Mouse (Mus musculus): ENCODE data around the gene Tnf. TPM values are rescaled to one million over a fixed set of nuclear protein-coding genes. Genes with fewer than 3 reads are reported as not detected.

Gene Tnf
- polyA plus RNA-seq, 1 experiment from 2014 or later = not detected

DNA sequence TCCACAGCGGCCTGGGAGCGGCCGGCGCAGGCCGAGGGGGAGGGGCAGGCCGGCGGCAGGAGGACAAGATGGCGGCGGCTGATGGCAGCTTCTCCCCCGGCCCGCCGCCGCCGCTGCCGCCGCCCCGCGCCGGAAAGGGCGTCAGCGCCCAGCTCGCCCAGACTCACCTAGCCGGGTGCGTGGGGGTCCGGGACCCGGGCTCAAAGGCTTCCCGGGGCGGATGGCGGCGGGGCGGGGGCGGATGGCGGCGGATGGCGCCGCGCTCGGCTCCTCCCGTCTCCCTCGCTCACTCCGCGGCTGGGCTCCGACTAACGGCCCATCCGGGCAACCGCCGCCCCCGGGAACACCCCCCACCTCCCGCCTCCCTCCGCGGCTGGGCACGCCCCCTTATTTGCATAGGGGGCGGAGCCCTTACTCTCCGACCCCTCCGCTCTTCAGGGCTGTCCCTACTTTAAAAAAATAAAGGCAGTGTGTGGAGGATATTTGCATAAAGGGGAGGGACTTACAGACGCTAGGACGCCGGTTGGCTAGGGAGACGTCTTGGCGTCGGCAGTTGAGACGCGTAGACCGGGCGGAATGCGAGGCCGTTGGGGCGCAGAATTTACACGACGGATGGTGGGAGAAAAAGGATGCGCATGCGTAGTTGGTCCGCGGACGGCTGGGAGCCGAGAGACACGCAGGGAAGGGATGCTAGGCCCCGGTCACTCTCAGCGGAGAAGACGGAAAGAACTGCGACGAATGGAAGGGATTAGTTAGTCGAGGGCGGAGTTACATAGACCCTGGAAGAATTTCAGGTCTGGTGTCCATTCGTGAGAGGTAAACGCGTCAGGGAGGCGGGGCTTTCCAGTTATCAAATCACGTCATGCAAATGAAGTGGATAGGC is 37.0 kb downstream of the Tnf start, which contains the start of gene Prrc2a:
Gene Prrc2a, minus strand, starts transcription at position 330 of the 883 bp plus-strand sequence.
- Histone ChIP-seq H3K4me3 (ENCODE audit: low read depth, low read length) (peak within 1 kb of the TSS; percentile 100), H3K27ac (ENCODE audit: low read depth, low read length) (peak within 1 kb of the TSS; percentile 93), H3K27me3 (ENCODE audit: control insufficient read depth, insufficient read depth, low read length) (no peaks in the 10 kb centered on the region), H3K36me3 (ENCODE audit: control insufficient read depth, insufficient read depth, low read length) (peaks cover 15% of the 10 kb centered on the region), H3K9ac (ENCODE audit: low read depth, low read length) (peak within 1 kb of the TSS; percentile 100), H3K4me2 (replicated peaks; ENCODE audit: low read depth, low read length) (peak within 1 kb of the TSS; percentile 92), H3K9me3 (ENCODE audit: control insufficient read depth, low read length) (no peaks in the 10 kb centered on the region), H3K4me1 (replicated peaks; ENCODE audit: control insufficient read depth, insufficient read depth, low read length) (peaks cover 5% of the 10 kb centered on the region; the same call in 1 of the 2 replicates)
- DNase-seq (ENCODE audit: low spot score) (peak; percentile 98), ATAC-seq (ENCODE audit: low FRiP score) (peak; percentile 95)
- under 1% methylated on average over 58 of the region's 89 CpGs for WGBS

GRCm38 (mm10) chr17:35164218-35164567 is 37.6 kb downstream of the Tnf start:
- WGBS = 0% methylated on average over 23 of the region's 28 CpGs
- Histone ChIP-seq H3K27ac (ENCODE audit: low read depth, low read length) (peak overlapping the region; percentile 93), H3K4me1 (replicated peaks; ENCODE audit: control insufficient read depth, insufficient read depth, low read length) (peaks cover 5% of the 10 kb centered on the region; the same call in 1 of the 2 replicates), H3K9ac (ENCODE audit: low read depth, low read length) (peak overlapping the region; percentile 100), H3K4me2 (replicated peaks; ENCODE audit: low read depth, low read length) (peak overlapping the region; percentile 92), H3K9me3 (ENCODE audit: control insufficient read depth, low read length) (no peaks in the 10 kb centered on the region), H3K4me3 (ENCODE audit: low read depth, low read length) (peak overlapping the region; percentile 100), H3K27me3 (ENCODE audit: control insufficient read depth, insufficient read depth, low read length) (no peaks in the 10 kb centered on the region), H3K36me3 (ENCODE audit: control insufficient read depth, insufficient read depth, low read length) (peaks cover 21% of the 10 kb centered on the region)
- DNase-seq (ENCODE audit: low spot score) = no peak
- ATAC-seq (ENCODE audit: low FRiP score) = no peak

- Histone ChIP-seq H3K27ac (ENCODE audit: low read depth, low read length) (peak overlapping the region; percentile 93; the same call in 1 of the 2 replicates), H3K4me3 (ENCODE audit: low read depth, low read length) (peak overlapping the region; percentile 100), H3K4me2 (replicated peaks; ENCODE audit: low read depth, low read length) (peak overlapping the region; percentile 92), H3K4me1 (replicated peaks; ENCODE audit: control insufficient read depth, insufficient read depth, low read length) (peaks cover 5% of the 10 kb centered on the region; the same call in 1 of the 2 replicates), H3K9me3 (ENCODE audit: control insufficient read depth, low read length) (no peaks in the 10 kb centered on the region), H3K36me3 (ENCODE audit: control insufficient read depth, insufficient read depth, low read length) (peaks cover 27% of the 10 kb centered on the region), H3K9ac (ENCODE audit: low read depth, low read length) (peak overlapping the region; percentile 100), H3K27me3 (ENCODE audit: control insufficient read depth, insufficient read depth, low read length) (no peaks in the 10 kb centered on the region)
- WGBS = 22% methylated on average over 8 of the region's 8 CpGs
- ATAC-seq (ENCODE audit: low FRiP score) (no peak), DNase-seq (ENCODE audit: low spot score) (no peak)
Observed at GRCm38 (mm10) chr17:35163326-35164081, 38.3 kb downstream of the Tnf start.

DNA sequence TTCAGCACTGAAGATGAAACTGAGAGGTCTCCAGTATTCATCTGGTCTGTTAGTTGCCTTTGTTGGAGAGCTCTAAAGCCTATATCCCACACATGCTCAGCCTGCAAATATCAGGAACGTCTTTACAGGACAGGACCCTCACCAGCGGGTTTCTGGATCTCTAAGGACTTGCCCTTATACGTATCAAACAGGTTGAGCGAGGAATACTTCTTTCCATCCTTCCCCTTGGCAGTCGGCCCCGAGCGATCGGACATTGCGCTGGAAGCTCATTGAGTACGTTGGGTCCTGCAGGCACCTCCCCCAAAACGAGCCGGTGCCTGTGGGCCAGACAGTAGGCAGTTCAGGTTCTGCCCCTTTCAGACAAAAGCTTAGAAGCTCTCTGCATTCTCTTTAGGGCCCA is 39.1 kb downstream of the Tnf start:
- no peak overlapping the region for H3K27ac ChIP-seq (ENCODE audit: low read depth, low read length)

DNA sequence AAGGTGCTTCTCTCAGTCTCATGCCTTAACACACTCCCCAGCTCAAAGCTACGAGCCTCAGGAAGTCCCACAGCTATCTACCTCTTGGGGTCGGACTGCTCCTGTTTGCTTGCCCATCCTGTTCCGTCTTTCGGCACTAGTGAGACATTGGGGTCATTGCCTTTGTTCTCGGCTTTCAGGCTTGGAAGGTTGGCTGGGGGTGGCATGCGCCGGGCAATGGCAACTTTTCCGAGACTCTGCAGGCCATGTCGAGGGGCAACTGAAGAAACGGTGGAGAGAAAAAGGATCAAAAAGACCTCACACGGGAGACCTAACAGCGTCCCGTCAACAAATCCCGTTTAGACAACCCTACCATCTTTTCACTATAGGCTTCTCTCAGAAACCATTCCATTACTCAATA is 39.7 kb downstream of the Tnf start:
- ATAC-seq (ENCODE audit: low FRiP score) = no peak
- peak overlapping the region; percentile 92; the same call in 1 of the 2 replicates for H3K4me2 ChIP-seq (replicated peaks; ENCODE audit: low read depth, low read length)
- no peaks in the 10 kb centered on the region for H3K27me3 ChIP-seq (ENCODE audit: control insufficient read depth, insufficient read depth, low read length)
- H3K9ac ChIP-seq (ENCODE audit: low read depth, low read length) = no peak overlapping the region
- peaks cover 5% of the 10 kb centered on the region; the same call in 1 of the 2 replicates for H3K4me1 ChIP-seq (replicated peaks; ENCODE audit: control insufficient read depth, insufficient read depth, low read length)
- H3K36me3 ChIP-seq (ENCODE audit: control insufficient read depth, insufficient read depth, low read length) = peaks cover 39% of the 10 kb centered on the region
- H3K9me3 ChIP-seq (ENCODE audit: control insufficient read depth, low read length) = no peaks in the 10 kb centered on the region
- H3K4me3 ChIP-seq (ENCODE audit: low read depth, low read length) = peak overlapping the region; percentile 100; the same call in 1 of the 2 replicates
- H3K27ac ChIP-seq (ENCODE audit: low read depth, low read length) = no peak overlapping the region
- no peak for DNase-seq (ENCODE audit: low spot score)
- 79% methylated on average over 14 of the region's 14 CpGs for WGBS

More for the DNA sequence above, 39.1 kb downstream of the Tnf start:
- Histone ChIP-seq H3K4me3 (ENCODE audit: low read depth, low read length) (peak overlapping the region; percentile 100), H3K4me1 (replicated peaks; ENCODE audit: control insufficient read depth, insufficient read depth, low read length) (peaks cover 5% of the 10 kb centered on the region; the same call in 1 of the 2 replicates), H3K4me2 (replicated peaks; ENCODE audit: low read depth, low read length) (peak overlapping the region; percentile 92), H3K9ac (ENCODE audit: low read depth, low read length) (peak overlapping the region; percentile 100), H3K36me3 (ENCODE audit: control insufficient read depth, insufficient read depth, low read length) (peaks cover 35% of the 10 kb centered on the region), H3K9me3 (ENCODE audit: control insufficient read depth, low read length) (no peaks in the 10 kb centered on the region), H3K27me3 (ENCODE audit: control insufficient read depth, insufficient read depth, low read length) (no peaks in the 10 kb centered on the region)
- DNase-seq (ENCODE audit: low spot score) (no peak), ATAC-seq (ENCODE audit: low FRiP score) (no peak)
- 68% methylated on average over 12 of the region's 12 CpGs for WGBS

DNA sequence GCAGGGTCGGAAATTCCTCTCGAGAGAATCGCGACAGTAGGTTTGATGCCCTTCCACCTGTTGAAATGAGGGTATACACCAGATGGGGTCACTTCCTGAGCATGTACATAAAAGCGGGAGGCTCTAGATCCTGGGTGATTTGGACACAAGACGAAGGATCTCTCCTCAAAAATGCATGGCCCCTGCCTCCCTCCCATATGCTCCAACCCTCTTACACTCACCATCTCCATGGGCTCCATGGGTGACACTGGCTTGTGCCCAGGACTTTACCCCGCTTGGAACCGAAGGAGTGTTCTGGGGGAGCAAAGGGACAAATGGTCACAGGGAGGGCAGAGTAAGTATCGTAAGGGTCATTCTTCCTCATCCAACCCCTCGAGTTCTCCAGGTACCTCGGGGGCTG is 40.4 kb downstream of the Tnf start:
- DNase-seq (ENCODE audit: low spot score) (no peak), ATAC-seq (ENCODE audit: low FRiP score) (no peak)
- Histone ChIP-seq H3K36me3 (ENCODE audit: control insufficient read depth, insufficient read depth, low read length) (peaks cover 46% of the 10 kb centered on the region), H3K9ac (ENCODE audit: low read depth, low read length) (no peak overlapping the region), H3K27ac (ENCODE audit: low read depth, low read length) (no peak overlapping the region), H3K4me3 (ENCODE audit: low read depth, low read length) (no peak overlapping the region), H3K9me3 (ENCODE audit: control insufficient read depth, low read length) (no peaks in the 10 kb centered on the region), H3K27me3 (ENCODE audit: control insufficient read depth, insufficient read depth, low read length) (no peaks in the 10 kb centered on the region), H3K4me1 (replicated peaks; ENCODE audit: control insufficient read depth, insufficient read depth, low read length) (peaks cover 5% of the 10 kb centered on the region; the same call in 1 of the 2 replicates), H3K4me2 (replicated peaks; ENCODE audit: low read depth, low read length) (no peak overlapping the region)
- WGBS = 92% methylated on average over 11 of the region's 11 CpGs

DNA sequence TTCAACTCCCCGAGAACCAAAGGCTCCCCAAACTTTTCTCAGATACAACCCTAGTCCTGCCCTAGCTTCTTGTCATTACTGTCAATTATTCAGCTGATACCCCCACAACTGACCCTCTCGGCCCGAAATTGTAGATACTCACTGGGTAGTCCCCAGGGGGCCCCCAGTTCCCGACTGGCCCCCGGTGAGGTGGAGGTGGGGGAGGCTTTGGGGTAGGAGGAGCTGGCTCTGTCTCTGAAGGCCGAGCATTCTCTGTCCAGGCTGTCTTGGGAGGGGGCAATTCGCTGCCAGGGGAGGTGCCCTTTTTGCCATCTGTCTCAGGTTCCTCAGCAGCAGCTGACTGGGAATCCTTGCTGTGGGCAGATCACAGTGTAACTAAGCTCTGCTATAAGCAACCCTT is 42.2 kb downstream of the Tnf start:
- WGBS = 88% methylated on average over 7 of the region's 7 CpGs
- peaks cover 5% of the 10 kb centered on the region; the same call in 1 of the 2 replicates for H3K4me1 ChIP-seq (replicated peaks; ENCODE audit: control insufficient read depth, insufficient read depth, low read length)
- no peak overlapping the region for H3K4me2 ChIP-seq (replicated peaks; ENCODE audit: low read depth, low read length)
- H3K27ac ChIP-seq (ENCODE audit: low read depth, low read length) = no peak overlapping the region
- no peak for DNase-seq (ENCODE audit: low spot score)
- peaks cover 61% of the 10 kb centered on the region for H3K36me3 ChIP-seq (ENCODE audit: control insufficient read depth, insufficient read depth, low read length)
- H3K9me3 ChIP-seq (ENCODE audit: control insufficient read depth, low read length) = no peaks in the 10 kb centered on the region
- H3K4me3 ChIP-seq (ENCODE audit: low read depth, low read length) = no peak overlapping the region
- no peaks in the 10 kb centered on the region for H3K27me3 ChIP-seq (ENCODE audit: control insufficient read depth, insufficient read depth, low read length)
- H3K9ac ChIP-seq (ENCODE audit: low read depth, low read length) = no peak overlapping the region
- ATAC-seq (ENCODE audit: low FRiP score) = no peak

- Histone ChIP-seq H3K4me3 (ENCODE audit: low read depth, low read length) (no peak overlapping the region), H3K27me3 (ENCODE audit: control insufficient read depth, insufficient read depth, low read length) (no peaks in the 10 kb centered on the region), H3K9me3 (ENCODE audit: control insufficient read depth, low read length) (no peaks in the 10 kb centered on the region), H3K9ac (ENCODE audit: low read depth, low read length) (no peak overlapping the region), H3K36me3 (ENCODE audit: control insufficient read depth, insufficient read depth, low read length) (peaks cover 67% of the 10 kb centered on the region), H3K4me1 (replicated peaks; ENCODE audit: control insufficient read depth, insufficient read depth, low read length) (peaks cover 5% of the 10 kb centered on the region; the same call in 1 of the 2 replicates), H3K27ac (ENCODE audit: low read depth, low read length) (no peak overlapping the region), H3K4me2 (replicated peaks; ENCODE audit: low read depth, low read length) (no peak overlapping the region)
- DNase-seq (ENCODE audit: low spot score) (no peak), ATAC-seq (ENCODE audit: low FRiP score) (no peak)
- 93% methylated on average over 16 of the region's 16 CpGs for WGBS
Observed at GRCm38 (mm10) chr17:35158850-35159593, 42.8 kb downstream of the Tnf start.
